Mouse (Mus musculus): ENCODE results near the gene Tdo2. TPM values are rescaled to one million over a fixed set of nuclear protein-coding genes. Genes with fewer than 3 reads are reported as not detected.

The Tdo2 gene
- total RNA-seq, 1 experiment from 2014 or later: 1.1 TPM

GRCm38 (mm10) chr3:81943097-81943496 lies 32.9 kb downstream of the Tdo2 start:
- no peak for DNase-seq

GRCm38 (mm10) chr3:81942341-81942740 lies 33.7 kb downstream of the Tdo2 start:
- DNase-seq: no peak

GRCm38 (mm10) chr3:81938924-81939323 lies 37.1 kb downstream of the Tdo2 start:
- DNase-seq: no peak

- no peak for DNase-seq
Measured at GRCm38 (mm10) chr3:81933348-81933747, 42.7 kb downstream of the Tdo2 start.

GRCm38 (mm10) chr3:81932141-81933101 lies 43.6 kb downstream of the Tdo2 start, which contains the start of gene Ctso:
Ctso (plus strand) TSS chr3:81932601.
- DNase-seq: peak; percentile 88

GRCm38 (mm10) chr3:81931695-81932094 lies 44.3 kb downstream of the Tdo2 start:
- DNase-seq: no peak

- no peak for DNase-seq
Measured at GRCm38 (mm10) chr3:81929073-81929472, 46.9 kb downstream of the Tdo2 start.

GRCm38 (mm10) chr3:81926764-81927325 lies 49.2 kb downstream of the Tdo2 start:
- DNase-seq: no peak

GRCm38 (mm10) chr3:81925856-81926255 lies 50.1 kb downstream of the Tdo2 start:
- no peak for DNase-seq

- no peak for DNase-seq
Measured at GRCm38 (mm10) chr3:81924931-81925330, 51.1 kb downstream of the Tdo2 start.

GRCm38 (mm10) chr3:81922910-81923309 lies 53.1 kb downstream of the Tdo2 start:
- no peak for DNase-seq

GRCm38 (mm10) chr3:81919681-81920080 lies 56.3 kb downstream of the Tdo2 start:
- DNase-seq: no peak

- no peak for DNase-seq
Measured at GRCm38 (mm10) chr3:81918215-81918614, 57.8 kb downstream of the Tdo2 start.

- DNase-seq: no peak
Measured at GRCm38 (mm10) chr3:81917354-81917935, 58.6 kb downstream of the Tdo2 start.

GRCm38 (mm10) chr3:81916030-81916686 lies 59.8 kb downstream of the Tdo2 start:
- DNase-seq: no peak

- DNase-seq: no peak
Measured at GRCm38 (mm10) chr3:81910286-81911036, 65.5 kb downstream of the Tdo2 start.

Other genes with a start within 250 kb of the Tdo2 start
- 56.6 and 73.0 TPM in 2 replicates for gene Ctso, start 43.6 kb downstream of the Tdo2 start, total RNA-seq (2021)
- not detected in 2 replicates for gene Asic5, start 6.1 kb upstream of the Tdo2 start, total RNA-seq (2021)
- 5.9 and 9.4 TPM in 2 replicates for gene Gucy1b1, start 98.5 kb upstream of the Tdo2 start, total RNA-seq (2021)
- 17.8 and 23.9 TPM in 2 replicates for gene Gucy1a1, start 169.6 kb upstream of the Tdo2 start, total RNA-seq (2021)